Mouse (Mus musculus) spleen, postnatal 0 days (tissue): ENCODE data around the gene 2410015M20Rik. TPM values are rescaled to one million over a fixed set of nuclear protein-coding genes. Genes with fewer than 3 reads are reported as not detected.

Source experiments
- polyA plus RNA-seq: library from polyadenylated mRNA; unstranded; fragments of >200 nt; fragmentation: Nextera tagmentation; extraction: Ambion mirVana; gene quantifications from 2 replicates; pipeline ENCODE4 v1.2.1, GENCODE M21; 2015

The 2410015M20Rik gene
- 194 and 195 TPM in 2 replicates for polyA plus RNA-seq

DNA sequence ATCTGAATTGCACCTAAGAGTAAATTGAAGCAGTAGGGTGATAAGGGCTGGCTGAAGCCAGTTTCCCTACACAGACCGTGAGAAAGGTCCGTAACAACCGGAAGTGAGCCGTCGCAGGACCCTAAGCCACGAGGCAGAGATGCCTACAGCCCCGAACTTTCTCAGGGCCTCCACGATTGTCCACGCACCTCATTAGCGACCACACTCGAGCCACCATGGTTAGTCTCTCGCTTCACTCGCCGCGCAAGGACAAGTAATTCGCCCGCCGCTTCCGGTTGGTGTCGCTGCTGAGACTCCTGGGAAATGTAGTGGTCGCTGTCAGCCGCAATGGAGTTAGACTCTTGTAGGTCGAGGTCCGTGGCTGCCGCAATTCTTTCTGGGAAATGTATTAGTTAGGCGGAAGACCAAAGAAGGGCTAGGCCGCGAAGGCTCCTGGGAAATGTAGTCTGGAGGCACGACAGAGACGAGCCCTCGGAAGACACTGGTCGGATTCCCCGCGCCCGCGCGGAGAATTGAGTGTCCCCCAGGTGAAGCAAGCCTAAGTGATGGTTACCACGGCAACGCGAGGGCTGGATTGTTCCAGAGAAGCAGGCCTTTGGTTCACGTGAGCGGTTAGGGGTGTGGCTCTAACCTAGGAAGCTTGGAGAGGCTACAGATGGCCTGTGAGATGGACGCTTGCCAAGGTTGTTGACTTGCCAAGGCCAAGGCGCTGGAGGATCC lies at the start of gene 2410015M20Rik:
Gene 2410015M20Rik (minus strand): TSS at position 320 of the 720 bp plus-strand sequence.

DNA sequence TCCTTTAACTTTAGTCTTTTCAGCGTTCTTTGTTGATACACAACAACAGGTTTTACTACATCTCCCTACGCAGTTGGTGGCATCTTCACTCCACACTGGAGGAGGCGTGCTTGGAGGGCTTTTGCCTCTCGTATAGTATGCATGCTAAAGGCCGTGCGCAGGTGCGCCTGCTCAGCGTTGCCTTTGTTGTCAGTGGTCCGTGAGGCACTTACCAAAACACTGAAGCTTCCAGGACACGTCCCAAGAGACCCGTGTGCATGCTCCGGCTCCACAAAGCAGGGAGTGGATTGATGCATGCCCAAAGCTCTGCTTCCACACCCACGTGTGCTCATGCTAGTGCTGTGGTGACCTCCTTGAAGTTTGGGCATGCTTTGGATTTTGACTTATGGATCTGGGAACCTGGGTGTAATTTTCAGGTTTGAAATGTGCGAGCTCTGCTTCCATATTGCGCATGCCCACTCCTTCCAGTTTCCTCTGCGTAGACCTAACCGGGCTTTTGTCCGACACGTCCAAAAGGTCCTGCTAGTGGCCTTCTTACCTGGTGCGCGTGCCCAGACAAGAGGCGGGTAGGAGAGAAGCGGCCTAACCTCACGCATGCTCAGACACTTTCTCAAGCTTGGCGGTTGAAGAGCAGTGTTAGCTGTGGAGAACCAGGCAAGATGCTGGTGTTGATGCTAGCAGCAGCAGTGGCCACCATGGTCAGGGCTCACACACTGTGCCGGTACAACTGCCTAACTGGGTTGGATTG lies 18.1 kb upstream of the 2410015M20Rik start, which contains the start of gene Catsperd:
Gene Catsperd (plus strand): TSS at position 614 of the 748 bp plus-strand sequence.

DNA sequence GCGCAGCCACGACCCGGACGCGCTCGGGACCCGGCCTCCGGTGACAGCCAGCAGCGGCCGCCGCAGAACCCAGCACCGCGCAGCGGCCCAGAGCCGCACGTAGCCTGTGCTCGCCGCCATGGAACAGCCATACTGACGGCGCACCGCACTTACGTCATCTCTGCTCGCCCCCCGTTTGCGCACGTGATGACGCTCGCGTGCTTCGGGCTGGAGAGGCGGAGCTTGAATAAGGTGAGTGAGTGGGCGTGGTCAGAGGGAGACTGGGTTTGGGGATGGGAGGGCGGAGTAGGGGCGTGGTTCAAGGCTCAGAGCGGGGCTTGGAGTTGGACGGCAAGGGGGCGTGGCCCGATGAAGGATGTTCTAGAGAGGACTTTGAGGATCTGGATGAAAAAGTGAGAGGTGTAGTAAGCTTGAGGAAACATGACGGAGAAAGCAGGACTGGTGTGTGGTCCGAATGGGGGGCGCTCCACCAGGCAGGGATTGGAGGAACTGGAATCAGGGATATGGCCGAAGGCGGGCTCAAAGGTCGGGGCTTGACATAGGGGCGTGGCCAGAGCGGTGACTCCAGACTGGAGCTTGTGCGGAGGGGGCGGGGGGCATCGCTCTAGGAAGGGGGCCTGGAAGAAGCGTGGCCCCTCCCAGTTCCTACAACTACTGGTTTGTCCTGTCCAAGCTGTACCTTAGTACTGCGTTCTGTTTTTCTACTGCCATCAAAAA lies 17.3 kb upstream of the 2410015M20Rik start, which contains the start of gene Lonp1:
Gene Lonp1 (minus strand): TSS at position 134 of the 717 bp plus-strand sequence.

DNA sequence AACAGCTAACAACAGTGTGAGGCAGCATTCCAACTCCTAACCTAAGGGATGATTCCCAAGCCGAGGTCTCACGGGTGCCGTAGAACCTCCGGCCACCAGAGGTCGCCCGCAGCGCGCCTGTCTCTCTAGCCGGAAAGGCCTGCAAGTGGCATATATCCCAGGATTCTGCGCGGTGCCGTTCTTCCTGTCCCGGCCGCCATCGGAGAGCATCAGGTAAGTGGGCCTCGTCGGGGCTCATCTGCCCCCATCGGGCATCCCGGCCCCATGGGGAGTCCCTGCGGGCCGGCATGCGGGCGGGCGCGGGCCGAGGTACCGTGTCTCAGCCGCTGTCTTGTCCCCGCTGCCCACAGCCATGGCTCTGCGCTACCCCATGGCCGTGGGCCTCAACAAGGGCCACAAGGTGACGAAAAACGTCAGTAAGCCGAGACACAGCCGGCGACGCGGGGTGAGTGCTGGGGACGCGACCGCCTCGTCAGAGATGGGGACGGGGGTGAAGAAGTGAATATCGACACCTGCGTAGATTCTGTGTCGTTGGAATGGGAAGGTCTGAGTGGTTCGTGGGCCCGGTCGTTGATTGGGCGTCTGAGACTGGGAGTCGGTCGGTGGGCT lies 3.8 kb upstream of the 2410015M20Rik start, which contains the start of gene Rpl36:
Gene Rpl36 (plus strand): TSS at position 181 of the 609 bp plus-strand sequence.

DNA sequence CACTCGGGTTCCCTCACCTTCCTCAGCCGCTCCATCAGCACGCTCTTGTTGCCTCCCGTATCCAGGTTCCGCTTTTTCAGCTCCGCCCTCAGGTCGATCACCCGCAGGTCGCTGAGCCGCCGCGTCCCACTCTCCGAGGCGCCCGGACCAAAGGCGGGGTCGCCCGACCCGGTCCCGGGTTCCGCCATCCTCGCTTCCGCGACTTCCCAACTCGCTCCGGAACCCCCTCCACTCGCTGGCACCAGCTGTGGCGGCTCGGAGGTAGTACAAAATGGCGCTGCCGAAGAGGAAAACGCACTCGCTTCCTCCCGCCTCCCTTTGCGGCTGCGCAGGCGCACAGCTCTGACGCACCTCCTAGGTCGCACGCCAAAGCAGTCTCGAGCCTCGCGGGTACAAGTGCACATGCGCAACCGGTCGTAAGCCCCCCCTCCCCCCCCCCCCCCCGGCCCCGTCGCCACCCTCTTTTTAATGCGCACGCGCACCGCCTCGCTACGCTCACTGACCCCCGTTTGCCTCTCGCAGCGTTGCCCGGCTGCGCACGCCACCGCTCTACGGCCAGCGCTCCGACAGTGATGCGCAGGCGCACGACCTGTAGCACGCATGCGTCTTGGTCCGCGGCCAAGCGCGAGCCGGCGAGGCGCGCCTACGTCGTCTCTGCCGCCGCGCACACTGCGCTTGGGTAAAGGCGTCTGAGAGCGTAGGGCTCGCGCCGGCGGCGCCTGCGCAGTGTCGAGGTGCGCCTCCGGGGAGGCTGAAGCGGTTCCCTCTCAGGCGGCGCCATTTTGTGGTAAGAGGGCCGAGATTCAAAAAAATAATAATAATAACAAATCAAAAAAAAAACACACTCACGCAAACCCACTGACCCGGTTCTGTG lies 25.1 kb downstream of the 2410015M20Rik start, which contains the start of the genes Safb2 and Safb:
Gene Safb2 (minus strand): TSS at position 329 of the 874 bp plus-strand sequence.
Gene Safb (plus strand): TSS at position 569 of the 874 bp plus-strand sequence.

Other genes with a start within 250 kb of the 2410015M20Rik start
- gene Ptprs, start 133.3 kb downstream of the 2410015M20Rik start, polyA plus RNA-seq, result 13.2 and 17.0 TPM in 2 replicates
- gene Znrf4, start 97.3 kb downstream of the 2410015M20Rik start, polyA plus RNA-seq, result not detected in 2 replicates
- 0.28 and 0.56 TPM in 2 replicates for gene Gm20219, start 55.4 kb downstream of the 2410015M20Rik start, polyA plus RNA-seq
- 53.0 and 53.3 TPM in 2 replicates for gene Safb2, start 25.2 kb downstream of the 2410015M20Rik start, polyA plus RNA-seq
- 56.7 and 58.7 TPM in 2 replicates for gene Safb, start 24.9 kb downstream of the 2410015M20Rik start, polyA plus RNA-seq
- 1,975 and 1,990 TPM in 2 replicates for gene Rpl36, start 3.6 kb upstream of the 2410015M20Rik start, polyA plus RNA-seq
- gene Lonp1, start 17.1 kb upstream of the 2410015M20Rik start, polyA plus RNA-seq, result 31.1 and 32.0 TPM in 2 replicates
- gene Catsperd, start 18.4 kb upstream of the 2410015M20Rik start, polyA plus RNA-seq, result 0.05 and 0.14 TPM in 2 replicates
- 43.6 and 44.4 TPM in 2 replicates for gene Ranbp3, start 63.5 kb upstream of the 2410015M20Rik start, polyA plus RNA-seq
- 270 and 276 TPM in 2 replicates for gene Ndufa11, start 108.0 kb upstream of the 2410015M20Rik start, polyA plus RNA-seq
- gene Vmac, start 108.3 kb upstream of the 2410015M20Rik start, polyA plus RNA-seq, result 6.5 and 9.3 TPM in 2 replicates
- 1.2 and 1.6 TPM in 2 replicates for gene Nrtn, start 147.8 kb upstream of the 2410015M20Rik start, polyA plus RNA-seq
- gene Dus3l, start 155.0 kb upstream of the 2410015M20Rik start, polyA plus RNA-seq, result 16.3 and 20.4 TPM in 2 replicates
- gene Prr22, start 160.5 kb upstream of the 2410015M20Rik start, polyA plus RNA-seq, result 0.68 and 0.69 TPM in 2 replicates
- gene Rfx2, start 221.2 kb upstream of the 2410015M20Rik start, polyA plus RNA-seq, result 9.1 and 9.9 TPM in 2 replicates